Mouse (Mus musculus) 3134 (cell line): ENCODE results near the gene Dscam.

Source experiments
- DNase-seq: peaks from one replicate; pipeline ENCODE4 v3.0.0-alpha.2; 2011; ENCODE audit warnings: low spot score; ENCODE audit not compliant: insufficient read length; ENCODE audit errors: extremely low read depth

The Dscam gene

DNA sequence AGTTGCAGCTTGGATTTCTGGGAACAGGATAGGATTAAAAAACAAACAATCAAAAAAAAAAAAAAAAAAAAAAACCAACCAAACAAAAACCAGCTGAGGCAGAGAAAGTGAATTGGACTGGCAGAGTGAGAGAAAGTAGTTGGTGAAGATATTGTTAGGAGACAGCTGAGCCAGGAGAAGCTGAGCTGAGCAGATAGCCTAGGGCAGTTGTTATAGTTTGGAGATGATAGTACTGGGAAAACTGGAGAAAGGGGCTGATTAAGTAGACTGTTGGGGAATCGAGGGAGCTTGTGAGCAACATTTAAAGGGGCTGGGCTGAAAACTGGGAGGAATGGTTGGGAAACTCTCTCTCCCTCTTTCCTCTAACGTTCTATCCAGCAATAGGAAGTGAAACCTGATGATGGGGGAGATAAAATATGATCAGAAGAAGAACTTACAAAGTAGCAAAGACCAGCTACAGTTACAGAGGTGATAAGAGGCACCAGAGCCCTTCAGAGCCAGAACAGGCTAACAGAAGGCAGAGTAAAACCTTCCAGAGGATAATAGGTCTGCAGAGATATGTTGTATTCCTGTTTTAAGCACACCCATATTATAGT is 201.6 kb downstream of the Dscam start:
- DNase-seq, result no peak

DNA sequence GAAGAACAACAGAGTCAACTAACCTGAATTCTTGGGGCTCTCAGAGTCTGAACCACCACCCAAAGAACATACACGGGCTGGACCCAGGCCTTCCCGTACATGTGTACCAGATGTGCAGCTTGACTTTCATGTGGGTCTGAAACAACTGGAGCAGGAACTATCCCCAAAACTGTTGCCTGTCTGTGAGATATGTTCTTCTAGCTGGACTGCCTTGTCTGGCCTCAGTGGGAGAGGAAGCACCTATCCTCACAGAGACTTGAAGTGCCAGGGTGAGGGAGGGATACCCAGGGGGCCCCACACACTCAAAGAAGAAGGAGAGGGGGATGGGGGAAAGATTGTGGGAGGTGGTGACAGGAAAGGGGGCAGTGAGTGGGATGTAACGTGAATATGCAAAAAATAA is 210.9 kb downstream of the Dscam start:
- no peak for DNase-seq

- no peak for DNase-seq
Measured at GRCm38 (mm10) chr16:96945468-96946302, 224.9 kb downstream of the Dscam start.

DNA sequence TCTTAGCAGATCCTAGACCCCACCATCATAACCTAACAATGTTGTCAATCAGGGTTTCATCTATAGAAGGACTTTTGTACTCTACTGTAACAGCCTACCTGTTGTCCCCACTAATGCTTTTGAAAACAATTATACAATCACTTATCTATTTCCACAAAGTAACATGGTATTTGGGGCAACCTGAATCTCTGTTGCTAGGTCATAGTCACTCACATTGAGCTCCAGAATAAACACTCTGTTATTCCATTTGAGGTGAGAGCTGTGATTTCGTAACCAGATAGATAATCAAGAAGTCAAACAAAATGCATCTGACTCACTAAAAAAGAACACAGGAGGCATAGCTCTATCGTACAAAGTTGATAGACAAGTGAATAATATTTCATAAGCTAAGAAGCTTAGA is 226.9 kb downstream of the Dscam start:
- DNase-seq, result no peak

- no peak for DNase-seq
Measured at GRCm38 (mm10) chr16:96934795-96935194, 235.8 kb downstream of the Dscam start.

GRCm38 (mm10) chr16:96932211-96932610 is 238.3 kb downstream of the Dscam start:
- no peak for DNase-seq

DNA sequence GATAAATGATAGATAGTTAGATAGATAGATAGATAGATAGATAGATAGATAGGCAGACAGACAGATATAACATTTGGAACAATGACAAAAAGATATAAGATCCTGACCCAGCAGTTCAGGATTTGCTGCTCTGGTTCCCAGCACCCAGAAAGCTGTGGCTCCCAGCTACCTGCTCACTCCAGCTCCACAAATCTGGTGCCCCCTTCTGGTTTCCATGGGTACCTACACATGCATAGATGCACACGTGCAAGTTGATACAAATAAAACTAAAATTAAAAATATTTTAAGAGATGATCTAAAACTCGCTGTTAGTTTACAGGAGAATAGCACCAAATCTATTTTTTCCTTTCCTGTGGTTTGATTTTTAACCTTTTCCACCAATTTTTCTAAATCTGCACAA is 238.8 kb downstream of the Dscam start:
- no peak for DNase-seq

GRCm38 (mm10) chr16:96928011-96928410 is 242.5 kb downstream of the Dscam start:
- DNase-seq, result no peak

DNA sequence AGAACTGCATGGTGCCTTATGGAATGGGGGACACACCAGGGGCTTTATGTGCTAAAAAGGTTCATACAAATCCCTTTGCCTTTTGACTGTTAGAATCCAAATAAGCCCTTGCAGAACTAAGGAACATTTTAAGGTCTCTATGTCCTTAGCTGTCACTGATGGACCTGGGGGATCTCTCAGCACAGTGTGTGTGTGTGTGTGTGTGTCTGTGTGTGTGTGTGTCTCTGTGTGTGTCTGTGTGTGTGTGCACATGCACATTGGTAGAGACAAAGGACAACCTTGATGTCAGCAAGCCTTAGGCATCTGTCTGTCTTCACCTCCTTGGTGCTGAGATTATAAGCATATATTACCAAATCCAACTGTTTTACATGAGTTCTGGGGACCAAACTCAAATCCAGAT is 243.1 kb downstream of the Dscam start:
- DNase-seq, result no peak

DNA sequence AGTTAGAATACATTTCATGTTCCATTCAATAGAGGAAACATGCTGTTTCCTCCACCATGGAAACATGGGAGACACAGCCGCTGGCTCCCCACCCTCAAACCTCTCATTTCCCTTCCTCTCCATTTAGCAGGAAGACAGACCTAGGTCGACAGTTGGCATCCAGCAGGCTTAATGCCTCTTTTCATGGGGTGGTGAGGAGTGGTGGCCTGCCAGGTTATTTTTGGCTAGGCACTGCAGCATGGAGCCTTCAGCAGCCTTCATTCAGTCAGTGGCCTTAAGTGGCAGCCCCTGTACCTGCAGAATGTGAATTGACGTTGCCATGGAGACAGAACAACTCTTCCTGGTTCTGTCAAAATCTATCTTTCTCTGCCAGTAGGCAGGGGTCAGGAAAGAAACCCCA is 243.6 kb downstream of the Dscam start:
- DNase-seq, result no peak

GRCm38 (mm10) chr16:96923941-96924340 is 246.6 kb downstream of the Dscam start:
- DNase-seq, result no peak

DNA sequence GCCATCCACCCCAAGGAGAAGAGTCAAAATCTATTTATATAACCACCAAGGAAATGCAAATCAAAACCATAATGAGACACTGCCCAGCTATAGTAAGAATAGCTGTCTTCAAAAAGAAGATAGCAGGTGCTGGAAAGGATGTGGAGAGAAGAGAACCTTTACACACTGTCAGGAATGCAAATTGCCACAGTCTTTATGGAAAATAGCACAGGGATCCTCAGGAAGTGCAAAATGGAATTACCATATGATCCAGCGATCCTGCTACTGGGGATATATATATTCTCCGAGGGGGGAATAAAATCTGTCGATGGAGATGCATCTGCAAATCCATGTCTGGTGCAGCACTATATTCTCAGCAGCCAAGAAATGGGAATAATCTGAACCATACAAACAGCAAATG is 256.1 kb downstream of the Dscam start:
- DNase-seq, result no peak

GRCm38 (mm10) chr16:96912836-96913235 is 257.7 kb downstream of the Dscam start:
- DNase-seq, result no peak

GRCm38 (mm10) chr16:96912103-96912502 is 258.4 kb downstream of the Dscam start:
- no peak for DNase-seq

DNA sequence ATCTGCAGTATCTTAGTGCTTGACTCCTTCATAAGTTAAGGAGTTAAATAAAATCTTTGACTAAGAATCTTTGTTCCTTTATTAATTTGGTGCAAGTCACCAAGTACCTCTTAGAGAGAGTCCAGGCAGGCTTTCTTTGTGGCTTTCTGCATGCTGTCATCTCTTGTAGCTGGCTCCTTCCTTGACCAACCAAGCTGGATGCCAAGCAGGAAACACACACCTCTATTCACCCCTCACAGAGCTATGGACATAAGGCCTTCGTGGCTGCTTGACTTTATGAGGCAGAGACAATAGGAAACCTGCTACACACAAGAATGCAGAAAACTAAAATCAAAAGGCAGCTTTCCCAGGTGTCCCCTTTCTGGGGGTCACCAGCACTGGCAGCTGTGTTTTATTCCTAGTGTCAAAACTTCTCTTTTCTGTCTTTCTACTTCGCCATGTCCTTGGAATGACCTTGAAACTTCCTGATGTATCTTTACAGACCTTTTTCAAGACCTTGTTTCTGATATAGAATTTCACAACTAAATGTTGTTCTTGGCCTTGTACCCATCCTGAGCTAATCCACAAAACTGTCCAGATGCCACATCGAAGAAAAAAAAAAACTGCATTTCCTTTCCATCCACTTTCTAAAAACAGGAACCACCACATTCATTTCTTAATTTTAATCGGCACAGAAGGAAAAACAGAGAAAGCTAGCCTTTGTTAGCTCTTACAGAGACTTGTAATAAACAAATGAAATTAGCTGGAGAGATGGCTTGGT is 260.0 kb downstream of the Dscam start:
- DNase-seq, result no peak

DNA sequence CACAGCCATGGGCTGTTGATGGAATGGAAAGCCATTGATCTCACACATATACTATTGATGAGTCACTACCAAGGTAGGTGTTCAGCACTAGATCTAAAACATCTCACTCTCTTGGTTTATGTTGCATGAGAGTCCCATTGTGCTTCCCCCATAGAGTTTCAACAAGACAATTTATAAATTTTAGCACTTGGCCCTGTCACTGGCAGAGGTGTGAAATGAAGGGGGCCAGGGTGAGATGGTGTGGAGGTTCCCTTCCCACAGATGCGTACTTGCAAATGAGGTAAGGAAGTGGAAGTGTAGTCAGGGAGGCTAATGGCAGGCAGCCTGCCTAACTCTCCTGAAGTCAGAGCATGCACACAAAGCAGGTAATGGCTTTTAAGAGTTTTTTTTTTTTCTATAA is 262.7 kb downstream of the Dscam start:
- no peak for DNase-seq

GRCm38 (mm10) chr16:96907081-96907480 is 263.5 kb downstream of the Dscam start:
- no peak for DNase-seq

DNA sequence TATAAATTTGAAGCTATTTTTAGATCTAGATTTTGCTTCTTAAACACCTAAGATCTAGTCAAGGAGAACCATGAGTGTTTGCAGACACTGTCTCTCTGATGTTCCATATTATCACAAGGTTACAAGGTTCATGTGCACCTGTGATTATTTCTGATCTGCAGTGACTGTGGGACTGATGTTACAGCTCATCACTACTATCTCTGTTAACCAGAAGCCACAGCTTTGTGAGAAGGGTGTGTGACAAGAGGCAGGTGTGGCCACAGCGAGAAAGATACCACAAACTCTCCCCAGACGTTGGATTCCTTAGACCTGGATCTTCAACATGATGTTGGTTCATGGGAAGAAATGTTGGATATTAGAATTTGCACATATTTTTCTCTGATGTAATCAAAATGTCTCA is 263.9 kb downstream of the Dscam start:
- no peak for DNase-seq

GRCm38 (mm10) chr16:96904761-96905160 is 265.8 kb downstream of the Dscam start:
- DNase-seq, result no peak

GRCm38 (mm10) chr16:96904359-96904758 is 266.2 kb downstream of the Dscam start:
- no peak for DNase-seq

DNA sequence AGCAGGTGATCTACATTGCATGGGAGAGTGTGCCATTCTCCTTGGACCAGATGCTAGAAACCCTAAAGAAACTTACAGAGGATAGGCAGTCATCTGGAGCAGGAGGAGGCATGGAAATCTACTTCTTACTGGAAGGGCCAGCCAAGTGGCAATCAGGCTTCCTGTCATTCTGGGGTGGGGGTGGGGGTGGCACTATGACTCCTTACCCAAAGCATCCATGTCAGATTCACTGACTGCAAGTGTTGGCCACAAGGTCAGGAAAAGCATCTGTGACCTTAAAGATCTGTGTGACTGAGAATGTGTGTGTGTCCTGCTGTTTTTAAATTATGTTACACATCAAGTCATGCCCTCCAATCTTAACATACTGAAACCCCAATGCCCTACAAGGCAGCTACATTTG is 268.0 kb downstream of the Dscam start:
- no peak for DNase-seq
